ENCODE assay signal across 38 mouse cellular contexts in genomic region chr4:120611005-120611404, GRCm38 (mm10). TPM values are rescaled to one million over a fixed set of nuclear protein-coding genes. Genes with fewer than 3 reads are reported as not detected.
DNase-seq lines count a peak whose midpoint lies in the region; ATAC-seq and TF ChIP-seq lines count a peak whose summit lies in the region.
"Had no signal": no experiment of that assay in that cellular context is flagged by ENCODE, and none has a peak within 500 bp of the region (broad histone marks: within the 10 kb centered on the region; RNA-seq: fewer than 3 reads in every experiment).

No protein-coding gene starts in this region.

- no peak for DNase-seq in heart, embryonic 10.5 days (ENCODE audit: low spot score)
- DNase-seq in heart, adult 9 months (ENCODE audit: low spot score in 2 of 2), result no peak
- no peak for DNase-seq in heart, adult 8-10 months (ENCODE audit: low spot score)
- peak; percentile 37 for DNase-seq in R1 (ENCODE audit: low read depth, low spot score)
- DNase-seq in kidney, adult 11 months, result no peak
- DNase-seq: adrenal gland, postnatal 10 days; cerebellum, adult 9-11 months; embryo, embryonic 11 days; kidney, adult 8-10 months; kidney, postnatal 4 days; lung, embryonic 14.5 days; lung, postnatal 14 days; midbrain, embryonic 14.5 days; retina, postnatal 1 day; right cerebral cortex, postnatal 14 days had no signal

- no peaks in the 10 kb centered on the region for H3K36me3 ChIP-seq in heart, embryonic 10.5 days
- no peaks in the 10 kb centered on the region for H3K36me3 ChIP-seq in heart, embryonic 15.5 days
- H3K36me3 ChIP-seq in ES-Bruce4 (ENCODE audit: control insufficient read depth, insufficient read depth, low read length, poor library complexity, severe bottlenecking), result no peaks in the 10 kb centered on the region
- H3K36me3 ChIP-seq: embryonic facial prominence, embryonic 12.5 days; limb, embryonic 12.5 days; liver, embryonic 15.5 days had no signal

- H3K4me1 ChIP-seq in heart, embryonic 10.5 days, result peaks cover 60% of the 10 kb centered on the region
- H3K4me1 ChIP-seq in heart, embryonic 15.5 days (replicated peaks), result peaks cover 45% of the 10 kb centered on the region
- H3K4me1 ChIP-seq in ES-Bruce4 (ENCODE audit: control insufficient read depth, insufficient read depth, low read length), result peaks cover 11% of the 10 kb centered on the region

- no peak overlapping the region for H3K9ac ChIP-seq in heart, embryonic 15.5 days
- no peak overlapping the region for H3K9ac ChIP-seq in ES-Bruce4 (ENCODE audit: low read depth, poor library complexity, severe bottlenecking)
- H3K9ac ChIP-seq: embryonic facial prominence, embryonic 12.5 days; limb, embryonic 12.5 days; liver, embryonic 15.5 days; lung, embryonic 14.5 days had no signal

- H3K4me3 ChIP-seq in heart, embryonic 10.5 days, result no peak overlapping the region
- no peak overlapping the region for H3K4me3 ChIP-seq in heart, embryonic 15.5 days
- H3K4me3 ChIP-seq in ES-Bruce4 (ENCODE audit: low read depth, low read length), result no peak overlapping the region
- H3K4me3 ChIP-seq: embryonic facial prominence, embryonic 12.5 days; limb, embryonic 12.5 days; liver, embryonic 15.5 days had no signal

- no peak for ATAC-seq in heart, embryonic 15.5 days (replicated peaks; ENCODE audit: insufficient number of reproducible peaks, insufficient read depth, low FRiP score, low read depth)
- ATAC-seq: CD4-positive, CD25-positive, alpha-beta regulatory T cell, adult 4 months; forebrain, embryonic 14.5 days; hindbrain, embryonic 16.5 days had no signal

- no peak for TF ChIP-seq POLR2A in ES-Bruce4 (IDR thresholded peaks at IDR 0.05; ENCODE audit: insufficient read depth, low read length)

- WGBS in heart, embryonic 10.5 days, result 89% methylated on average over 3 of the region's 3 CpGs
- WGBS in heart, embryonic 15.5 days, result 90% methylated on average over 3 of the region's 3 CpGs

- no peak for TF ChIP-seq CTCF in ES-Bruce4 (IDR thresholded peaks at IDR 0.05; ENCODE audit: low read depth, low read length)

- H3K27me3 ChIP-seq in heart, embryonic 10.5 days (ENCODE audit: insufficient read depth, poor library complexity, severe bottlenecking), result no peaks in the 10 kb centered on the region
- no peaks in the 10 kb centered on the region for H3K27me3 ChIP-seq in heart, embryonic 15.5 days
- no peaks in the 10 kb centered on the region for H3K27me3 ChIP-seq in ES-Bruce4 (ENCODE audit: control insufficient read depth, insufficient read depth, low read length, poor library complexity, severe bottlenecking)
- H3K27me3 ChIP-seq: limb, embryonic 12.5 days; liver, embryonic 15.5 days had no signal

- H3K9me3 ChIP-seq in heart, embryonic 10.5 days, result no peaks in the 10 kb centered on the region
- no peaks in the 10 kb centered on the region for H3K9me3 ChIP-seq in heart, embryonic 15.5 days (replicated peaks)
- H3K9me3 ChIP-seq in ES-Bruce4 (replicated peaks; ENCODE audit: control insufficient read depth, insufficient read depth, low read length, poor library complexity, severe bottlenecking), result no peaks in the 10 kb centered on the region
- H3K9me3 ChIP-seq: embryonic facial prominence, embryonic 12.5 days; limb, embryonic 12.5 days; liver, embryonic 15.5 days had no signal

- TF ChIP-seq EP300 in ES-Bruce4 (IDR thresholded peaks at IDR 0.05; ENCODE audit: insufficient read depth, low read depth, low read length), result peak; percentile 24; the same call in 1 of the 2 replicates

- no peak overlapping the region for H3K4me2 ChIP-seq in heart, embryonic 15.5 days
- H3K4me2 ChIP-seq: embryonic facial prominence, embryonic 12.5 days; limb, embryonic 12.5 days; liver, embryonic 15.5 days; lung, embryonic 14.5 days had no signal

- peak overlapping the region; percentile 42; the same call in 1 of the 2 replicates for H3K27ac ChIP-seq in heart, embryonic 10.5 days
- H3K27ac ChIP-seq in heart, embryonic 15.5 days, result peak overlapping the region; percentile 24
- no peak overlapping the region for H3K27ac ChIP-seq in ES-Bruce4 (ENCODE audit: insufficient read depth, low read length)
- H3K27ac ChIP-seq: embryonic facial prominence, embryonic 12.5 days; kidney, postnatal 0 days; limb, embryonic 12.5 days; liver, embryonic 15.5 days had no signal

RNA-seq across cellular contexts. Expression of gene Gm8439, which starts 22.5 kb away (rescaled TPM):
- polyA plus RNA-seq in heart, embryonic 10.5 days (2016; fragmentation: Nextera tagmentation; extraction: Ambion mirVana), result 0.36 and 0.41 TPM in 2 replicates
- polyA plus RNA-seq in heart, embryonic 15.5 days (2015; fragmentation: Nextera tagmentation; extraction: Ambion mirVana), result 0.52 TPM in 1 of 2 replicates, not detected in the other
- not detected for total RNA-seq in heart, adult 8-10 months (2022)
- polyA plus RNA-seq in ES-Bruce4 (2011; ENCODE audit: insufficient read depth, insufficient read length, low read depth, missing spikeins), result not detected in 2 replicates
- total RNA-seq: adrenal gland, postnatal 10 days; ES-E14; gastrocnemius, adult 18-20 months; gastrocnemius, postnatal 4 days; left cerebral cortex, postnatal 25 days; liver, adult 2 months; monocyte, adult 5-6 weeks had no signal
- polyA plus RNA-seq: embryonic facial prominence, embryonic 12.5 days; forebrain, embryonic 14.5 days; frontal cortex, adult 2 months; hindbrain, embryonic 11.5 days; hindbrain, embryonic 16.5 days; intestine, embryonic 14.5 days; limb, embryonic 12.5 days; liver, adult 2 months; liver, embryonic 15.5 days; lung, embryonic 14.5 days; midbrain, embryonic 14.5 days; neural tube, embryonic 14.5 days; small intestine, adult 2 months; stomach, embryonic 14.5 days; testis, adult 2 months; urinary bladder, adult 2 months had no signal

RNA-seq across cellular contexts. Expression of gene Ctps, which starts 40.9 kb away (rescaled TPM):
- polyA plus RNA-seq in heart, embryonic 10.5 days (2016; fragmentation: Nextera tagmentation; extraction: Ambion mirVana), result 114 and 117 TPM in 2 replicates
- 86.3 and 90.7 TPM in 2 replicates for polyA plus RNA-seq in heart, embryonic 15.5 days (2015; fragmentation: Nextera tagmentation; extraction: Ambion mirVana)
- 10 to 100 TPM; 27.7 to 31.2 (median 28.0) TPM for total RNA-seq in heart, adult 8-10 months (2022)
- 130 TPM in 2 replicates for polyA plus RNA-seq in ES-Bruce4 (2011; ENCODE audit: insufficient read depth, insufficient read length, low read depth, missing spikeins)

RNA-seq across cellular contexts. Expression of gene Cited4, which starts 55.4 kb away (rescaled TPM):
- 47.3 and 47.5 TPM in 2 replicates for polyA plus RNA-seq in heart, embryonic 10.5 days (2016; fragmentation: Nextera tagmentation; extraction: Ambion mirVana)
- polyA plus RNA-seq in heart, embryonic 15.5 days (2015; fragmentation: Nextera tagmentation; extraction: Ambion mirVana), result 21.5 and 26.4 TPM in 2 replicates
- total RNA-seq in heart, adult 8-10 months (2022), result 10 to 100 TPM; 26.2 to 42.1 (median 32.5) TPM
- polyA plus RNA-seq in ES-Bruce4 (2011; ENCODE audit: insufficient read depth, insufficient read length, low read depth, missing spikeins), result 3.2 and 3.9 TPM in 2 replicates
- polyA plus RNA-seq: CD4-positive, CD25-positive, alpha-beta regulatory T cell, adult 4 months had no signal
